Comparison of ENCODE assay signal across 1 mouse cellular context in the genomic region with DNA sequence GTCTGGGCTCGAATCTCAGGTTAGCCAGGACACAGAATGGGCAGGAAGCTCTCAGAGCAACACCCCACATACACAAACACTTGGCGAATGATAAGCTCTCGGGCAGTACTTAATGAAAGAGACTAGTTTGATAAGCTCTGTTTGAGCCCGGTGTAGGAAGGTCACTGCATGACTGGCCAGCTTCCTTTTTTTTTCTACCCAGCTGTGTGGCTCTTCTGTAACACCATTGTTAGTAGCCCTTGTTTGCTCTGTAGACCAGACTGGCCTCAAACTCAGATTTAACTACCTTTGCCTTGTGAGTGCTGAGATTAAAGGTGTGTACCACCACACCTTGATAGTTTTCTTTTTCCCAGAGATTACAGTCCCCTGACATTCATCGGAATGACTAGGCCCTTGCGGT.
TF ChIP-seq lines count a peak whose summit lies in the region.

No protein-coding gene starts in this region.

TF ChIP-seq in MEL, 35 proteins besides CTCF, POLR2A, EP300 and RAD21:
- TF ChIP-seq ZKSCAN1 (IDR thresholded peaks at IDR 0.05; ENCODE audit: low read depth, low read length) (no peak), CHD1 (IDR thresholded peaks at IDR 0.05; ENCODE audit: low read depth, low read length) (no peak), MAX (IDR thresholded peaks at IDR 0.05; ENCODE audit: low read length) (no peak), ZMIZ1 (IDR thresholded peaks at IDR 0.05; ENCODE audit: low read depth, low read length) (no peak), TBP (IDR thresholded peaks at IDR 0.05; ENCODE audit: low read depth, low read length) (no peak), TCF12 (IDR thresholded peaks at IDR 0.05; ENCODE audit: low read depth, low read length) (no peak), BHLHE40 (IDR thresholded peaks at IDR 0.05; ENCODE audit: borderline replicate concordance, low read depth, low read length) (no peak), MYC (IDR thresholded peaks at IDR 0.05; ENCODE audit: low read depth, low read length) (no peak), ZC3H11A (IDR thresholded peaks at IDR 0.05; ENCODE audit: low read depth, low read length) (no peak), MYB (IDR thresholded peaks at IDR 0.05; ENCODE audit: low read depth, low read length) (no peak), HCFC1 (IDR thresholded peaks at IDR 0.05; ENCODE audit: low read depth, low read length) (no peak), KAT2A (conservative IDR thresholded peaks at IDR 0.05; ENCODE audit: low read depth, low read length) (no peak), NRF1 (IDR thresholded peaks at IDR 0.05; ENCODE audit: insufficient read depth, low read depth, low read length, poor library complexity, severe bottlenecking) (no peak), POLR2AphosphoS5 (IDR thresholded peaks at IDR 0.05; ENCODE audit: borderline replicate concordance, low read depth, low read length) (no peak), UBTF (IDR thresholded peaks at IDR 0.05; ENCODE audit: borderline replicate concordance, insufficient read depth, low read depth, low read length) (no peak), E2F4 (IDR thresholded peaks at IDR 0.05; ENCODE audit: borderline replicate concordance, low read depth, low read length) (no peak), JUND (IDR thresholded peaks at IDR 0.05; ENCODE audit: low read depth, low read length) (no peak), TAL1 (IDR thresholded peaks at IDR 0.05; ENCODE audit: low read length) (no peak), MEF2A (IDR thresholded peaks at IDR 0.05; ENCODE audit: extremely low read depth, insufficient replicate concordance, low read depth, low read length, poor library complexity, severe bottlenecking) (no peak)
